Mouse (Mus musculus) ZHBTc4 (cell line): ENCODE data around the gene Crygc.
"Not testable (repeated sequence)": the region's sequence is repeated elsewhere in the genome, so short reads cannot be mapped to it uniquely, and the experiment has no call there.

Source experiments
- DNase-seq: peaks from one replicate; pipeline ENCODE4 v3.0.0-alpha.2; 2011; ENCODE audit warnings: low read depth, low spot score

The Crygc gene

GRCm38 (mm10) chr1:65063352-65063751, 10.1 kb downstream of the Crygc start, which contains the start of gene Crygd:
TSS of gene Crygd (minus strand) at chr1:65063452.
- no peak for DNase-seq

GRCm38 (mm10) chr1:65052140-65052539, 21.3 kb downstream of the Crygc start:
- DNase-seq = peak; percentile 53

GRCm38 (mm10) chr1:65051696-65052095, 21.8 kb downstream of the Crygc start:
- peak; percentile 55 for DNase-seq

GRCm38 (mm10) chr1:65050952-65051351, 22.5 kb downstream of the Crygc start, which contains the start of gene Cryge:
TSS of gene Cryge (minus strand) at chr1:65051149.
- not testable (repeated sequence) for DNase-seq

GRCm38 (mm10) chr1:65048781-65049180, 24.7 kb downstream of the Crygc start:
- DNase-seq = peak; percentile 52

GRCm38 (mm10) chr1:65046401-65047109, 26.9 kb downstream of the Crygc start:
- DNase-seq = peak; percentile 47

GRCm38 (mm10) chr1:65043433-65043832, 30.1 kb downstream of the Crygc start:
- DNase-seq = no peak

- DNase-seq = no peak
Measured at GRCm38 (mm10) chr1:65041837-65042236, 31.7 kb downstream of the Crygc start.

- peak; percentile 83 for DNase-seq
Measured at GRCm38 (mm10) chr1:65040806-65041205, 32.7 kb downstream of the Crygc start.

GRCm38 (mm10) chr1:65039679-65040078, 33.8 kb downstream of the Crygc start:
- DNase-seq = no peak

GRCm38 (mm10) chr1:65037542-65037941, 35.9 kb downstream of the Crygc start:
- peak; percentile 90 for DNase-seq

- DNase-seq = no peak
Measured at GRCm38 (mm10) chr1:65035513-65035912, 38.0 kb downstream of the Crygc start.

- DNase-seq = no peak
Measured at GRCm38 (mm10) chr1:65032641-65033040, 40.8 kb downstream of the Crygc start, which contains the start of gene Akr1cl. TSS of gene Akr1cl (minus strand) at chr1:65032759.

GRCm38 (mm10) chr1:65028206-65028605, 45.3 kb downstream of the Crygc start:
- no peak for DNase-seq
